Mouse (Mus musculus) layer of hippocampus, adult 18-20 months (tissue): Measurements from ENCODE around the gene Nicn1. TPM values are rescaled to one million over a fixed set of nuclear protein-coding genes. Genes with fewer than 3 reads are reported as not detected.
A peak's percentile ranks its signal among the peaks of the same experiment; 100 is the strongest.

Experiments used
- DNase-seq, 2 experiments: peaks; one replicate each; pipeline ENCODE4 v3.0.0; 2022; ENCODE audit warnings: low spot score in 2 of 2
- total RNA-seq, 2 experiments: library from RNA; stranded (reverse); gene quantifications; 2 replicates each; pipeline ENCODE4 v1.2.3; 2021

The Nicn1 gene
- total RNA-seq, 2 experiments from 2014 or later, result 114 to 116 TPM

- no peak for DNase-seq
These were observed 47.8 kb downstream of the Nicn1 start for GRCm38 (mm10) chr9:108337848-108338550.

- DNase-seq, result no peak
These were observed 48.3 kb downstream of the Nicn1 start for GRCm38 (mm10) chr9:108338551-108338885.

DNA sequence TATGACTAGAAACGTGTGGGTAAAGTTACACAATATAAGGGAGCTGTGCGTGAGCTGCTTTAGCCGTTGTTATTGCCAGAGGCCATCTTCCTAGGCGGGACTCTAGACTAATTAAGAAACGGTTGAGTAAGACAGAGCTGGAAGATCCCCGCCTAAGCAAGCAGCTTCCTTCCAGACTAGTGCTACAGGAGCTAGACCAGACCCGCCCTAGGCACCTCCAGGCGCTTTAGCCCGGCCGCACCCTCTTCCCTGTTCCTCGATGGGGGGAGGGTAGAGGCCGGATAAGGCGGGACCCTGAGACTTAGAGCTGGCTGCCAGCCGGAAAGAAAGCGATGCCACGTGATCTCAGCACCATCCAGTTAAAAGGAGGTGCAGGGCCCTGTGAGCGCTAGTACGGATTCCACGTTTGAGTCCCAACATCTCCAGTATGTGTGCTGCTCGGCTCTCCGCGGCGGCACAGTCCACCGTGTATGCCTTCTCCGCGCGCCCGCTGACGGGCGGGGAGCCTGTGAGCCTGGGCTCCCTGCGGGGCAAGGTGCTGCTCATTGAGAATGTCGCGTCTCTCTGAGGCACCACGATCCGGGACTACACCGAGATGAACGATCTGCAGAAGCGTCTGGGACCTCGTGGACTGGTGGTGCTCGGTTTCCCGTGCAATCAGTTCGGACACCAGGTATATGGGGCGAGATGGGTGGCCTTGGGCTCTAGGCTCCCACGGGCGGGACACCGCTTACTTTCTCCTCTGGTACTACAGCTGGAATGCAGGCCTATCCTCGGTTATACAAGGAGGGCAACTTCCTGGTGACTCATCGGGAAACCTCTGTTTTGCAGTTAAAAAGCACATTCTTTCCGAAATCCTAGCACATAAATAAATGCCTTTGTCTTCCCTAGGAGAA is 48.9 kb downstream of the Nicn1 start, which contains the start of gene Gpx1:
Gpx1 (plus strand) TSS at position 18 of the 896 bp plus-strand sequence.
- peak; percentile 70 to 86 for DNase-seq

GRCm38 (mm10) chr9:108339886-108340257 is 49.6 kb downstream of the Nicn1 start:
- DNase-seq, result no peak

DNA sequence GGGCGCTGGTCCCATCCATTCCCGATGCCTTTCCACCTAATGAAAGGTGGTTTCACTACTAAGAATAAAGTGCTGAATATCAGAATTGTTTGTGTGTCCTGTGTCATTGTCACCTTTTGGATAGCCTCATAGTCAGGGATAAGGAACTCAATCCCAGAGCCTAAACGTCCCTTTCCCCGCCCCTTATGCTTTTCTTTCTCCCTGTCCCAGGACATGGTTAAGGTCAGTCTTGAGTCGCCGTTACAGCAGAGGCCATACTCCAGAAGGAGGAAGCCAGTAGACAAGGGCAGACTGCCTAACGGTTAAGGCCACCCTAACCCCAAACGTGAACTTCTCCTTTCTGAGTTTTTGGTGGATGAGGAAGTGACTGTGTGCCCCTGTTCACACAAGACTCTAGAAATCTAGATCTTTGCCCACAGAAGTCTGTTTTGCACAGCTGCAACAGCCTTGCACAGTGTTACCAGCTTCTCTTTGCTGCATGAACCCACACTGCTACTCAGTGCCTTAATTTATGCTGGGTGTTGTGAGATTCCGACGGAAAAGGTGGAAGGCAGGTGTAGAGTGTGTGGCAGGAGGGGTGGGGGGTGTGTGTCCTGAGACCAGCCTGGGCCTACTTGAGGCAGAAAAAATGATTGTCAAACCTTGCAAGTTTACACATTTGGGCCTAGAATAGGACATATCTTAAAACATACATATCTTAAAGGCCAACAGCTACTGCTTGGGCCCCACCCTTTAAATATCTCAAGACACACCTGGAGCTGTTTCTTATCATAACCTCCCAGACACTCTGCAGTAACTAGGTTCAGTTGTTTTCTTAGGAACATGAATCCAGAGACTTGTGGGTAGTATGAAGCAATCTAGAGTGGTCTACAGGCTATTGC is 50.3 kb downstream of the Nicn1 start:
- no peak for DNase-seq

GRCm38 (mm10) chr9:108341139-108341475 is 50.9 kb downstream of the Nicn1 start:
- no peak for DNase-seq

DNA sequence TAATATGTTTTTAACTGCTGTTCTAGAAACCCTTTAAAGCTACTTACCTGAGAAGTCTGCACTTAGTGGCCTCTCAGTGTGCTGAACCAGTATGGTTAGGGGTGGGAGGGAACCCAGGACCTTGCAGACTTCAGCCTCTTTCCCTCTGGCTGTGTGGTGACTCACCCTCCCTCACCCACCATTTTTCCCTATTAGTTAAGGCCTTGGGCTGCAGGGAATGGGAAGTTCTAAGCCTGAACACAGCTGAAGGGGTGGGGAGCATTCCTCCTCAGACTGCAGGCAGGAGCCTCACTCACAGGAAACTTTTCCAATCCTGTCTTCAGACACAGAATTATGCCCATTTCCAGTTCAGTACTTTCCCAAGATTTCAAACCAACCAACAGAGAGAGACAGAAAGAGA is 51.6 kb downstream of the Nicn1 start:
- no peak for DNase-seq

- no peak for DNase-seq
These were observed 52.1 kb downstream of the Nicn1 start for GRCm38 (mm10) chr9:108342301-108342831.

- no peak for DNase-seq
These were observed 53.1 kb downstream of the Nicn1 start for GRCm38 (mm10) chr9:108343331-108343730.

DNA sequence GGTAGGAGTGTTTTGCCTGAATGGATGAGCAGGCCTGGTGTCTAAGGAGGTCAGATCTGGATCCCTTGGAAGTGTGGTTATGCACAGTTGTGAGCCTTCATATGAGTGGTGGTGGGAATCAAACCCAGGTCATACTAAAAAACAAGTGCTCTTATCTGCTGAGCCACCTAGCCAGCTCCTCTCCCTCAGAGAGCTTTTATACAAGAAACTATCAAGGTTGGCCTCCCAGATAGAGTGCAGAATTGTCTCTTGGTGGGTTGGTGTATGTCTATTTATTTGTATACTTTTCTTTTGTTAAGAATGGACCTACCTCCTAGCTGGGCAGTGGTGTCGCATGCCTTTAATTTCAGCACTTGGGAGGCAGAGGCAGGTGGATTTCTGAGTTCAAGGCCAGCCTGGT is 53.6 kb downstream of the Nicn1 start:
- no peak for DNase-seq

DNA sequence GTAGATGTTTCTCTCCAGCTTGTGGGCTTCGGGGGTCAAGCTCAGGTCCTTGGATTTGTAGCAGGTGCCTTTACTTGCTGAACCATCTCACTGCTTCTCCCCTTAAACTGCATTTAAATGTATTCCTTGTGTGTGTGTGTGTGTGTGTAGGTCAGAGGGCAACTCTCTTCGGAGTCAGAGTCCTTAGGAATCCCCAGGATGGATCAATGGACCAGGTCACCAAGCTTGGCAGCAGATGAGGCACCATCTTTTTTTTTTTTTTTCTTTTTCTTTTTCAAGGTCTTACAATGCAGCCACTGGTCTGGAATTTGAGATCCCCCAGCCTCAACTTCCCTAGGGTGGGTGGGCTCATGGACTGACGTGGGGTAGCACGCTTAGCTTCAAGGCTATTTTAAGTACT is 54.2 kb downstream of the Nicn1 start:
- DNase-seq, result no peak

Other genes with a start within 250 kb of the Nicn1 start
- 10 to 100 TPM; 15.5 to 17.2 TPM for gene Gmppb, start 241.2 kb upstream of the Nicn1 start, total RNA-seq
- gene Amigo3, start 237.3 kb upstream of the Nicn1 start, total RNA-seq, result 1 to 10 TPM; 2.3 to 2.5 TPM
- gene Mst1, start 210.0 kb upstream of the Nicn1 start, total RNA-seq, result not detected
- gene Rnf123, start 207.1 kb upstream of the Nicn1 start, total RNA-seq, result 100 to 1,000 TPM in 1 of 2 experiments, 10 to 100 TPM in 1; 87.8 to 104 TPM
- gene Apeh, start 195.8 kb upstream of the Nicn1 start, total RNA-seq, result 10 to 100 TPM; 27.0 to 35.7 TPM
- 100 to 1,000 TPM; 228 to 231 TPM for gene Bsn, start 100.0 kb upstream of the Nicn1 start, total RNA-seq
- 10 to 100 TPM; 73.4 to 75.4 TPM for gene Dag1, start 26.5 kb upstream of the Nicn1 start, total RNA-seq
- 10 to 100 TPM; 30.2 to 33.0 TPM for gene Amt, start 6.4 kb downstream of the Nicn1 start, total RNA-seq
- gene Rhoa, start 15.7 kb downstream of the Nicn1 start, total RNA-seq, result 100 to 1,000 TPM; 163 to 172 TPM
- gene Tcta, start 15.7 kb downstream of the Nicn1 start, total RNA-seq, result 10 to 100 TPM; 29.9 to 31.3 TPM
- gene Gpx1, start 48.5 kb downstream of the Nicn1 start, total RNA-seq, result 10 to 100 TPM; 58.5 to 70.8 TPM
- gene Usp4, start 57.4 kb downstream of the Nicn1 start, total RNA-seq, result 100 to 1,000 TPM; 102 to 105 TPM
- gene 1700102P08Rik, start 102.4 kb downstream of the Nicn1 start, total RNA-seq, result 1 to 10 TPM; 2.3 to 2.5 TPM
- not detected for gene Ccdc36, start 138.1 kb downstream of the Nicn1 start, total RNA-seq
- gene BC048562, start 146.1 kb downstream of the Nicn1 start, total RNA-seq, result not detected
- 10 to 100 TPM; 34.7 to 40.2 TPM for gene Ccdc71, start 170.1 kb downstream of the Nicn1 start, total RNA-seq
- 10 to 100 TPM; 18.8 to 19.6 TPM for gene Klhdc8b, start 171.2 kb downstream of the Nicn1 start, total RNA-seq
- gene Lamb2, start 189.3 kb downstream of the Nicn1 start, total RNA-seq, result 10 to 100 TPM; 27.5 to 29.5 TPM
- gene Usp19, start 200.2 kb downstream of the Nicn1 start, total RNA-seq, result 100 to 1,000 TPM; 145 to 154 TPM
- 10 to 100 TPM; 74.4 to 83.4 TPM for gene Qars, start 217.3 kb downstream of the Nicn1 start, total RNA-seq
- gene Qrich1, start 226.4 kb downstream of the Nicn1 start, total RNA-seq, result 100 to 1,000 TPM; 143 to 150 TPM